Mouse (Mus musculus) liver (tissue): Measurements from ENCODE around the gene Rorb.

Experiments used
- DNase-seq: peaks from one replicate; pipeline ENCODE4 v3.0.0-alpha.2; 2020; ENCODE audit warnings: mixed read lengths

The Rorb gene

GRCm38 (mm10) chr19:19004023-19004656, 106.9 kb downstream of the Rorb start:
- no peak for DNase-seq

DNA sequence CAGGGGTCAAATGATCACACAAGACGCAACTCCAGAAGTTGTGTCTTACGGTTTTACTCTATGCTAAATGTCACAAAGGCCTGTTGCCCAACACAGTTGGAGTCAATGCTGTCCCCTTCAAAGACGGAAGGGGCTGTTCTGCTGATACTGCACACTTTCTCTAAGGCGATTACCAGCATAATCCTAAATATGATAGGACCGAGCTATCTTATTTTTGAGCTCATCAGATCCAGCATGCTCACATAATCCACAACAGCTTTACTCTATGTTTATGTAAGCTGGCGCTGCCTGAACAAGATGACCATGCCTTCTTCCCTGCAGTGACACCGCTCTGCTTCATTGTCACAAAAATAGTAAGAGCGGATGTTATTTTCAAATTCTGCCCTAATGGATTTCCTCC, 112.0 kb downstream of the Rorb start:
- no peak for DNase-seq

DNA sequence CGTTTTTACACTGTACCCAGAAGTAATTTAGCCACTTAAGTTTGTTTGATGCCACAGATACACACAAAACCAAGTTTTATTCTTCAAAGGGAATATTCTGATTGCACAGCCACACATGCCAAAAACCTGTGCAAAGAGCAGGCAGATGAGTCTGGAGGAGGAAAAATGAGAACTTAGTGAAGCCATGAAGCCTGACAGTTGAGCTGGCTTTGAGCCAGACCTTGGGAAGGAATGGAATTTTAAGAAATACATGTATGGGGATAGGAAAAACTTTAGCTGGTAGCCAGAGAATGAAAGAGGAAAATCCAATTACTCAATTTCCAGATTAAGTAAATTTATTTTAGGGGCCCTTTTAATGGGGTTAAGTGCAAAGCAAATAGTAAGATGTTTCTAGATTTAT, 113.3 kb downstream of the Rorb start:
- no peak for DNase-seq

- no peak for DNase-seq
Measured at GRCm38 (mm10) chr19:18979996-18980395, 131.0 kb downstream of the Rorb start.

- no peak for DNase-seq
Measured at GRCm38 (mm10) chr19:18974796-18975660, 136.0 kb downstream of the Rorb start.

DNA sequence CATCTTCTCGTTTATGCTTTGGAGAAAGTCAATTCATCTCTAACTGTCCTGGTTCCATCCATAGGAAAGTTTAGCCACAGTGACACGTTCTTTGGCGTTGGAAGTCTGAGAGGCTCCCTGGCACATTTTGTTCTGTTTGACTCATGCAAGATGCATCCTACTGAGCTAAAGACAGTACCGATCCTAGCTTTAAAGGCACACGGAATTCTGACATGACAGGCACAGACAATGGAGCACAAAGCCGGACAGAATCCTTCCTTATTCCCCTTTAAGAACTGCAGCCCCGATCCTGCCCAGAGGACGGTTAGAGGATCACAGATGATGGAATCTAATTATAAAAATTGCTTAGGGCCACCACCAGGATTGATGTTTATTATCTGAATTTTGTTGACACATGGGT, 141.6 kb downstream of the Rorb start:
- no peak for DNase-seq

GRCm38 (mm10) chr19:18967307-18967706, 143.7 kb downstream of the Rorb start:
- no peak for DNase-seq

GRCm38 (mm10) chr19:18959862-18960261, 151.1 kb downstream of the Rorb start:
- DNase-seq: no peak

- DNase-seq: no peak
Measured at GRCm38 (mm10) chr19:18952806-18953205, 158.2 kb downstream of the Rorb start.

GRCm38 (mm10) chr19:18947193-18947592, 163.8 kb downstream of the Rorb start:
- no peak for DNase-seq

- no peak for DNase-seq
Measured at GRCm38 (mm10) chr19:18945265-18945664, 165.7 kb downstream of the Rorb start.

DNA sequence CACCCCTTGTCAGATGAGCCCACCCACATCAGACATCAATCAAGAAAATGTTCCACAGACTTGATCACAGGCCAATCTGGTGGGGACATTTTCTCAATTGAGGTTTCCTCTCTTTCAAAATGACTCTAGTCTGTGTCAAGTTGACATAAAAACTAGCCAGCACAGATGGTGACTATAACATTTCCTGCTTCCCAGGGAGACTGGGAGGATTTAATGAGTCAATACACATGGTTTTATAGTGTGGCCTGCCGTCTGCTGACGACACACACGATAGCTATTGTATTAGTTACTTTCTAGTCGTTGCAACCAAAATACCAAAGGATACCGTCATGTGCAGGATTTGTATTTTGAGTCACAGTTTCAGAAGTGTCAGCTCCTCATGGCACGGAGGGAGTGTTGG, 169.6 kb downstream of the Rorb start:
- DNase-seq: no peak

GRCm38 (mm10) chr19:18911755-18912340, 199.1 kb downstream of the Rorb start:
- DNase-seq: no peak

GRCm38 (mm10) chr19:18909641-18910040, 201.4 kb downstream of the Rorb start:
- DNase-seq: no peak

DNA sequence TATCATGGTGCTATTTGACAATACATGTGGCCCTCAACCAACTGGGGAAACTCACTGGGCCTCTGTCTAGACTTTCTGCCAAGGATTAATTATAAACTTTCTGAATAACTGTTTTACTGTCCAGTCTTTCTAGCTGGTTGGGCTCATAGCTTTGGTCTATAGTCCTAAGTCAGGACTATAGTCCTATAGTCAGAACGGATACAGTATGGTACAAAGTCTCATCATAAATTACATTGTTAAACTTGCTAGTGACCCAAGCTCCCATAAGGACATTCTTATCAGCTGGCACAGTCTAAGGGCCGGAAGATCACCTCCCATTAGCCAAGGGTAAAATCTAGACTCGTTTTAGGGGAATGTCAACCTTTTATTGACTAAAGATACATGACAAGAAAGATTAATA, 205.5 kb downstream of the Rorb start:
- DNase-seq: no peak

DNA sequence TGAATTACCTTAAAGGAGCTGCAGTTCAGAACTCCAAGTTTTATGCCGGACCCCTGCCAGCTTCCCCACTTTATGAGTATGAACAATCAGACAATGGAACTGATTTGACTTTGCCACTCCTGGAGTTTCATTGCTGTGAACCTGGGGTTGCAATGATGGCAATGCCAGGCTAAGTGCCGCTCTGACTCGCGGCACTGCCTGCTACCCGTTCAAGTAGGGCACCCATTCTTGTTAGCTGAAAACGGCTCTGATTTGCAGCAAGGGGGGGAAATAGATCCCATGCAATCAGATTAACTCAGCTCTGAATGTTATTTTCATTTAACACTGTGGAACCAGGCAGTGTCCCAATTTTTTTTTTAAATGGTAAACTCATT, 208.3 kb downstream of the Rorb start:
- DNase-seq: no peak

GRCm38 (mm10) chr19:18902041-18902693, 208.8 kb downstream of the Rorb start:
- DNase-seq: no peak

- DNase-seq: no peak
Measured at GRCm38 (mm10) chr19:18898238-18898637, 212.8 kb downstream of the Rorb start.

DNA sequence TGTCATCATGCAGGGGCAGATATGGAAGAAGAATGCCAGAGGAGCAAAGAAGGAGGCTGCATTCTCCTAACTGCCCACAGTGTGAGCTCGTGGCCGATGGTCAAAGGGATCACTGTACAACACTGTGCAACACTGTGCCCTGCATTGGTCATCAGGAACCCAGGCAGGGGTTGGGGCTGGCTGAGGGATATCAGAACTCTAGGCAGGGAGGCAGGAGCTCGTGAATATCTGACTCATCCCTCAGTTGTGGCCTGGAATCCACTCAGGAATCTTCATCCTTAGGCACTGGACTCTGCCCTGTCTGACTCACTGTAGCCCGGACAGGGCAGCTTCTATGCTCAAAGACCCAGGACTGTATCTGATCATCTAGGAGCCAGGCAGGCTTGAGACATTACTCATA, 220.8 kb downstream of the Rorb start:
- no peak for DNase-seq

DNA sequence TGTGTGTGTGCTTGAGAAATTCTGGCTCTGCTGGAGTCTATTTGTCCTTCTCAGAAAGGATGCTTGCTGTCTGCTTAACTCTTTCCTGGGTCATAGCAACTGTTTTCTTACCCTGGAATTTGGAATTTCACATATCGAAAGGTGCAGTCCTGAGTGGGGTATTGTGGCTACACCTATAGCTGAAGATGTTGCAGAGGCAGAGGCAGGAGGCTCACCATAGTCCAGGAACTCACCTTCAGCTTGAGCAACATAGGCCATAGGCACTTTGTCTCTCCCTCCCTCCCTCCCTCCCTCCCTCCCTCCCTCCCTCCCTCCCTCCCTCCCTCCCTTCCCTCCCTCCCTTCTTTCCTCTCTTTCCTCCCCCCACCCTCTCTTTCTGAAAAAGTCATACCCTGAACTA, 221.4 kb downstream of the Rorb start:
- no peak for DNase-seq

- DNase-seq: no peak
Measured at GRCm38 (mm10) chr19:18889117-18889627, 221.8 kb downstream of the Rorb start.

GRCm38 (mm10) chr19:18888491-18889116, 222.4 kb downstream of the Rorb start:
- DNase-seq: no peak
